Mouse (Mus musculus): ENCODE data around the gene Mbtps2.
A peak's percentile ranks its signal among the peaks of the same experiment; 100 is the strongest.

The Mbtps2 gene

DNA sequence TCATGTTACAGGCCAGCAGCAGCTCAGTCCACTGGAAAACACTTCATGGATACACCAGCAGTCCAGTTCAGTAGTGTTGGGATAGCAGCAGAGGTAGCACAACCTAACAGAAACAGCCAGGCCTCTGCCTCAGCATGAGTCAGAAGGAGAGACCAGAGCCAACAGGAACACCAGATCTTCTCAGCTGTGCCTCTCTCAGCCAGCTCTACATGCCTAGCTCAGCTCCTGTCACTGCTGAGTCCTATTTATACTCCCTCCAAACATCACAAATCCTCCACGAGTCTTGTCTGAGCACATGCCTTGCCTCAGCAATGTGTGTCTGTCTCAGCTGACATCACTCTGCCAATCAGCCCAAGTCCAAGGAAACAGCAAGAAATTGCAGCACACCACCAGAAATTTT is 94.0 kb downstream of the Mbtps2 start:
- DNase-seq (ENCODE audit: low read depth, low spot score) = no peak

DNA sequence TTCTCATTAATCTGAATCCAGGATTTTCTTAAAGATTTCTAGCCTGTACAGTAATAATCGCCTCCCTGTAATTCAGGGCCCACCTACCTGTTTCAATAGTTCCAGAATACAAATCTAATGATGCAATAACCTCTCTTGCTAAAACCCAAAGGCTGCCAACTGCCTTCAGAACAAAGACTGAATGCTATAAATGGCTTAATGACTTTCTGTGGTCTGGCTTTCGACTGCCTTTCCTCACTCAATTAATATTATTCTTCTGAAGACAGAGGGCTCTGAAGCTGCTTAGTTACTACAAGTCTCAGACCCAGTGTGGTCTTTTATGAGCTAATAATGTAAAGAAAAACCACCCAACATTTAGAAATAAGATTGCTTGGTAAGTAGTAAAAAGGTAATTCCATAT is 96.6 kb downstream of the Mbtps2 start:
- DNase-seq (ENCODE audit: low read depth, low spot score) = no peak

DNA sequence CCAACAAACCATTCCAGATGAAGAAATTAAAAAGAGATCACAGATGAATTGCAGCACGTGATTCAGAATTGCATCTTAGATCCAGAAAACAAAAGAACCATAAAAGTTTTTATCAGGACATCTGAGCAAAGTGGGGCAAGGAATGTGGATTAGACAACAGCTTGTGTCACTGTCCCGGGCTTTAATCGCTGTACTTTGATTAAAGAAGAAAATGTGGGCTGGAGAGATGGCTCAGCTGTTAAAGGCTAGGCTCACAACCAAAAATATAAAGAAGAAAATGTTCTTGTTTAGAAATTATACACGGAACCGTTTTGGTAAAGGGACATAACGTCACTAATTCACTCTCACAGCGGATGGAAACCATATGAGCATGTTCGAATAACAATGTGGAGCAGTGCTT is 98.5 kb downstream of the Mbtps2 start:
- DNase-seq (ENCODE audit: low read depth, low spot score) = no peak

DNA sequence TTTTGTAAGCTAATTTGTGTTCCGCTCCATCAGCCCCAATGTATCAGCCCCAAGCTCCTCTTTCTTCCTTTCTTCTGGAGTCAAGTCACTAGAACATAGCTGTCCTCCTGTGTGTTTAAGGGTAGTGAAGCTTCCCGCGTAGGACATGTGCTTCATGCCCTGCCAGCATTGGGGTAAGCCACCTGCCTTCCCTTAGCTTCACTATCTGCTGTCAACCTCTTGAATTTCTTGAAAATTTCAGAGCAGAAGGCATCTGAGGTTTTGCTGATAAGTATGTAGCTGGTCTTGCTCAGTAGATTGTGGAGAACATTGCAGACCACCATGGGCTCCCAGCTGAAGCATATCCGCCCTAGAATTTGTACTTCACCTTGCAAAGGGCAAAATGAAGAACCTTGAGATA is 105.4 kb downstream of the Mbtps2 start:
- no peak for DNase-seq (ENCODE audit: low read depth, low spot score)

DNA sequence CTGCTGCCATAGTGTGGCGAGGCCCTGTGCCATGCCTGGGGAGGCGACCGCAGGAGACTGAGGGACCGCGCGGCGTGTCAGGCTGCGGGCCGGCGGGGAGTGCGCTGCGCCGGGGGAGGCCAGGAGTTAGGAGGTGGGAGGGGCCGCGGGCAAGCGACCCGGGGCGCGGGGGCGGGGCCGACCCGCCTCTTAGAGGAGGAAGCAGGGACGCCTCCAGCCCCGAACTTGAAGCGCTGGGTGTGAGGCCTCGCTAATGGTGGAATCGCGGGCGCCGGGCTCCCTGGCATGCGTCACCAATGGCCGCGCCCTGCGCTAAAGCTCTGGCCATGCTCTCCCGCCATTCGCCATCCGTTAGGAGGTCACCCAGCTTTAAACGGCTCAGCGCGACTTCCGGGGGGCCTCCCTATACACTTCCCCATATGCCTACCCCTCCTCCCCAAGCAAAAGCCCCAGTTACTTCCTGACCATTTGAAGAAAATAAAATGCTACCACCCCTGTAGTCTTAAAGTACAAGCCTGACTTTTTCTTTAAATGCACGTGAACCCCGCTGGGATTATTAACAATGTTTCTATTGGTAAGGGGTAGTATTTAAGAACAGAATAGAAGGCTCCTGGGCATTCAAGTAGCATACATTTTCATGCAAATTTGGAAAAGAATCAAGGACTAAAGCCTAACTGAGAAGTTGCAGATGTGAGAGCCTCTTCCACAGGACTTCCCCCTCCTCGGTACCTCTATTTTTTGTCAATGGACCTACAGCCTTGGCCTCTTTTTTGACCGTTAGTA is 106.4 kb downstream of the Mbtps2 start, which contains the start of gene Sms:
Gene Sms (minus strand): TSS at position 344 of the 783 bp plus-strand sequence.
- peak; percentile 88 for DNase-seq (ENCODE audit: low read depth, low spot score)

DNA sequence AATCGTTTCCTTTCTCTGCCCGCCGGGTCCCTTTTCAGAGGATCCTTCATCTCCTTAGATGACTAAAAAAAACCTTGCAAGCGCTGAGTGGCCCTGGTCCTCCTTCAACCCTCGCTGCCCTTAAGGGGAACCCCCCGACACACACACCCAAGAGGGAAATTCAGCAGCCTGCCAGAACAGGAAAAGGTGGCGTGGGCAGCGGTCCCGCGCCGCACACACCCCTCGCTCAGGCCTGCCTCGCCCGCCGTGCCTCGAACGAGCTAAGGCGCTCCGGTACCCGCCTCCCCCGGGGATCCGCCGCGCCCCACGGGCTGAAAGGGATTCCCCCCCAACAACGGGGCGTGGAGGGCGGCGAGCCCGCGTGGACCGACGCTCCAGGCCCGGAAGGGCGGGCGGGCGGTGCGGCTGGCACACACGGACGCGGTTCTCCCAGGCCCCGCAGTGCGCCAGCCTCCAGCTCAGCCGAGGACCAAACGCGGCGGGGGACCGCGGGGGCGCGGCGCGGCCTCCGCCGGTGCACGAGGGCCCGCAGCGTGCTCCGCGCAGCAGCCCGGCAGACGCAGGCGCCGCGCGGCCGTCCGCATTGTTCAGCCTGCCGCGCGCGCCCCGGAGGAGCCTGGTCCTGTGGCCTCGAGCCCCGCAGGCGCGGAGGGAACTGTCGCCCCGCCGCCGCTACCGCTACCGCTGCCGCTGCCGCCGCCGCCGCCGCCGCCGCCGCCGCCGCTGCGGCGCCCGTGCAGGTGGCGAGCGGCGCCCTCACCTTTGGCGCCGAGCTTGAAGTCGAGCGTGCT is 107.2 kb downstream of the Mbtps2 start:
- DNase-seq (ENCODE audit: low read depth, low spot score) = no peak

DNA sequence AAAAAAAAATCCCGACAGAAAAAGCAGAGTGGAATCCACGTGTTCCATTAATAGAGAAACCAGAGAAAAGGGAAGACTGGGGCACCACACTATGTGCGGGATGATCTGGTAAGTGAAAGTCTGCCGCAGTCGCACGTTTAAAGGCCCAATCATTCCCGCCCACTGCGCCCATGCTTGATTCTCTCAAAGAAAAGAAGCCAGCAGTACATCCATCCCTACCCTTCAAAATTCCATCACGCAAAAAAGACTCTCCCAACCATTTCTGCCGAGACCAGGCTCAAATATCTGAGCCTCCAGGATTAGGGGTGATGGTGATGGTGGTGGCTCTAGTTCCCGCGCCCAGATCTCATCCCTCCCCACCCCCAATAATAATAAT is 107.8 kb downstream of the Mbtps2 start:
- no peak for DNase-seq (ENCODE audit: low read depth, low spot score)

DNA sequence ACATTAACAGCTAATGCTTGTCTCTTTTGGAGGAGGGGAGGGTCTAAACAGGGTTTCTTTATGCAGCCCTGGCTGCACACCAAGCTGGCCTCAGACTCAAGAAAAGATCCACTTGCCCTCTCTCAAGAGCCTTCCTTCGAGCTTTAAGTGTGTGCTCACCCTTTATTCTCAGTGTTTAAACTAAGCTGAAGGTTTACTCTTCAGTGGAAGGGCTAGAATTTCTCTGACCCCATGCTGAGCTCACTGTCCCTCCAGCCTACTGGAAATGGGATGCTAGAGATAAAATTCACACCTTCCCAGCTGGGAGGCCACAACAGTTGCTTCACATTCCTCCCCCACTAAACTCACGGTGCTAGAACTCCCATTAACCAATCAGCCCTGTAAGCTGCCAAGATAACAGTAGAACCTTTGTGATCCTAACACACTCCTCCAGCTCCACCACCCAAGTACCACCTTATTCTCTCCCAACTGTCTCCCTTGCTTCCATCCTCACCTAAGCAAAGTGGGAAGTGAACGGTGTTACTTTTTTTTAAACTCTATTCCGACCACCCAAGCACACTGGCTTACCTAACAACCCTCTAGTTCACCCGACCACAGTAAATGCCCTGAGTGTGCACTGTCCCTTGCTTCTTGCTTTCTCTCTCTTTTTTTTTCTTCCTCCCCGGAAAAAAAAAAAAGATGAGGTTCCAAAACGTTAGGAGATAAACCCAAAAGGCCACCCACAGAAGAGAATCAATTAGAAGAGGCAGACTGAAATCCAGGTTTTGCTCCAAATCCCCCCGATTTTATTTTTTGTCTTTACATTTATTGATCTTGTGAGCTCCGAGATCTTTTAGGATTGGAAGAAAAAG is 108.4 kb downstream of the Mbtps2 start:
- peak; percentile 52 for DNase-seq (ENCODE audit: low read depth, low spot score)

DNA sequence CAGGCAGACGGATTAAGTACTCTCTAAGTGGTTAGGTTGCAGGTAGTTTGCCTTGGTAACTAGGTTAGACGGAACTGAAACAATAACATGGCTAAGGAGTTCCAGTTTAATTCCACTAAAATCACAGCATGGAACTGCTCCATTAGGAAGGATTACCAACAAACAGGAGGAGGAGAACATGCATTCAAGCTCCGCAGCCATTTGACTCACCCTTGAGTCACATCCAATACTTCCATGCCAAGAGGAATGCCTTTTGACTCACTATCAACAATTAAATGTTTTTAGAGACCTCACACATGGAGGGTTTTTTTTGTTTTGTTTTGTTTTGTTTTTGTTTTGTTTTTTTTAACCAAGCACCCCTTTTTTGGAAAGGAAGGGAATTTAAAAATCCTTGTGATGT is 109.7 kb downstream of the Mbtps2 start:
- no peak for DNase-seq (ENCODE audit: low read depth, low spot score)

DNA sequence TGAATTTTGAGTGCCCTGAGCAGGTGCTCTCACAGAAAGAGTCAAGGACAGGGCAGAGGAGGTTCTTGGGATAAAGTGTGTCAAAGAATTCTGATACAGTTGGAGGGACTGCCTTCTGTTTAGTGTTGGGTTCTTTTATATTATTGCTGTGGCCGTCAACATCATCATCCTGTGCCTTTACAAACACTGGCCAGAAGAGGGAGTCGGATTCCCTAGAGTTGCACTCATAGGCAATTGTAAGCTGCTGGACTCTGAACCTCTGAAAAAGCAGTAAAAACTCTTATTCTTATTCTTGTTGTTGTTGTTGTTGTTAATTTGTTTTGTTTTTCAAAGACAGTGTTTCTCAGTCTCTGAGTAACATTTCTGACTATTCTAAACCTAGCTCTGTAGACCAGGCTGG is 111.8 kb downstream of the Mbtps2 start:
- DNase-seq (ENCODE audit: low read depth, low spot score) = peak; percentile 53
